Mouse (Mus musculus): ENCODE data around the gene Olfr1030. TPM values are rescaled to one million over a fixed set of nuclear protein-coding genes. Genes with fewer than 3 reads are reported as not detected.

Gene Olfr1030
- not detected in 2 replicates for polyA plus RNA-seq (2012; rRNA removed)

DNA sequence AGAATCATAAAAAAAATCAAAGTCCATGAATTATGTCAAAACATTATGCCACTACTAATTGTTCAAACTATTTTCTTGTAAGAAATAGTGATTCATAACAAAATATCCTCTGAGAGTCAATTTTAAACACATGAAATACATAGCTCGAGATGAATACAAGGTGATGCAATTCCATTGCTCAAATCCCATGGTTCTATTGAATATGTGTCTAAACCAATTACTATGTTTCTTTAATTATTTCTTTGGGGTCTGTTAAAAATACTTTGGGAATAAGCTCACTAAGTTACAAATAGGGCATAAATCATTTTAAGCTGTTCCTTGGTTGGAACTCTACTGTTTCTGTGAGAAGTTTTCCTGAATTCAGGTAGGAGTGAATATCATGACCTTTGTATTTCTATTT lies at the start of gene Olfr1030:
Gene Olfr1030 (plus strand): TSS at position 301 of the 400 bp plus-strand sequence.

DNA sequence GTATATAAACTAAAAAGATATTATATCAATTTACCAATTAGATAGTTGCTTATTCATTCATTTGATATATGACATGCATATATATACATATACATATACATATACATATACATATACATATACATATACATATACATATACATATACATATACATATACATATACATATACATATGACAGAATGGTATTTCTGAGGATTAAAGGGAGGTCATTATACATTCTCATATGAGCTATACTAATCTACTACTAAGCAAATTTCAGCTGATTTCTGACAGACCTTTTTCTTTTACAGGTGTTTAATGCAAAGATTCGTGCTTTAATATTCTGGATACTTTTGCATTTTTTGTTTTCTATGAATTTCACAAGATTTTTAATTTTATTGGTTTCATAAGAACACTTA lies 28.9 kb upstream of the Olfr1030 start, which contains the start of gene Olfr1028:
Gene Olfr1028 (plus strand): TSS at position 301 of the 400 bp plus-strand sequence.

DNA sequence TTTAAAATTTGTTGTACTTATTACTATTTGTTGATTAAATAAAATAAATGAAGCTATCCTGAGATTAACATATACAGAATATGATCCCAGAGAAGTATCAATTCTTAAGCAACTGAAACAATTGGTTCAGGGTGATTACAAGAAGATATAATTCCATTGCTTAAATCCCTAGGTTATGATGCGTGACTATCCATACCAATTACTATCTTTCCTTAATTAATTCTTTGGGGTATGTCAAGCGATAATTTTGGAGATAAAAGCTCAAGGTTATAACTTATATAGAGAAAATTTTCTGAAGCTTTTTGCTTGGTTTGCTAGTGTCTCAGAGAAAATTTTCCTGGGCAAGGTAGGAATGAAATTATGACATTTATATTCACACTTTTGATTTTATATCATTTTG lies 5.5 kb upstream of the Olfr1030 start, which contains the start of gene Olfr1029:
Gene Olfr1029 (plus strand): TSS at position 301 of the 400 bp plus-strand sequence.

DNA sequence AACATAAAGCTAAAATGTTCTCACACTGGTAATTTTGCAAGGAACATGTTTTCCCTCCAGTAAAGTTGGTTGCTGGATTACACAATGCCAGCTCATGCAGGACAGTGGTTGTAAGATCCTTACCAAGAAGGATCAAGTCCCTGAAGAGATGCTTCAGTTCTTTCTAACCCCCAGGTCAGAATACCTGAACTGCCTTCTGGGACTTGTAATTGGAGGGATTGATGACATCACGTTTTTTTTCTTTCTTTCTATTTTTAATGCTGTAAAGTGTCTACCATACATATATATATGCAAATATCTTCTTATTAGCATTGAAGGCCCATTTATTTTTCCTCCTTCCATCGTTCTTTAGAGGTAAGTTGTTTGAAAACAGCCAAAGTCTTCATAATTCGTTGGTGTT lies 10.9 kb downstream of the Olfr1030 start, which contains the start of gene Olfr1031:
Gene Olfr1031 (plus strand): TSS at position 301 of the 400 bp plus-strand sequence.

DNA sequence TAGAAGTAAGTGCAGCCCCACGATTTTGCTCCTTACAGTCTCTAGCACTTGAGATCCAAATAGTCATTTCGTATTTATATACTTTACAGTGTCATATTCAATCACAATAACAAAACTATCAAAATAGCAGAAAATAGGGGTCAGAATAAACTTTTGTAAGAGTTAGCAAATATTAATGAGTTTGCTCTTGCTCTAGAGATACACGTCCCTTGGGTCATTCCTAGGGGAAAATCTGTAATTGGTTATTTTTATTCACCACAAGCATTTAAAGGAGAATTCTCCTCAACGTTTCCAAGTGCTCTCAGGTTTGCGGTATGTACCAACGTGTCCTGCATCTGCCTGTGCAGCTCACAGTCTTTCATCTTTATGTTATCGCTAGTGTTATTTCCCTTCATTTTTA lies 26.2 kb downstream of the Olfr1030 start, which contains the start of gene Olfr1032:
Gene Olfr1032 (plus strand): TSS at position 301 of the 400 bp plus-strand sequence.

DNA sequence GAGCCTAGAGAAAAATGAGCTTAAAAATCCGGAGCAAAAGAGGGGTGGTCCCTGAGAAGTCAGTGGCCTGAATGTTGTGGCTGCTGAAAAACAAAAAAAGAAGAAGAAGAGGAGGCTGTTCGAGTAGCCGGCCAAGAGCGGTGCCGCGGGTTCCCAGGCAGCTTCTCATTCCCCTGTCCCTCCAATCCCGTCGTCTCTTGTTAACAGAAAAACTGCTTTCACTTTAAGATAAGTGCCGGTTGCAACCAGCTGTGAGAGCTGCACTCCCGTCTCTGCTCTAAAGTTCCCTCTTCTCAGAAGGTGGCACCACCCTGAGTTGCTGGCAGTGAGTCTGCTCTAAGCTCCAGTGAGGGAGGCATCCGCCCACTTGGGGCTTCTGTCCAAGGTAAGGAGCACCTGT lies 41.3 kb downstream of the Olfr1030 start, which contains the start of gene Olfr1033:
Gene Olfr1033 (plus strand): TSS at position 228 of the 400 bp plus-strand sequence.

Other genes starting within 250 kb of the Olfr1030 start
- not detected in 2 replicates for gene Olfr1012, start 216.5 kb upstream of the Olfr1030 start, polyA plus RNA-seq (2012; rRNA removed)
- not detected in 2 replicates for gene Olfr1013, start 212.2 kb upstream of the Olfr1030 start, polyA plus RNA-seq (2012; rRNA removed)
- gene Olfr1014, start 206.6 kb upstream of the Olfr1030 start, polyA plus RNA-seq (2012; rRNA removed), result not detected in 2 replicates
- gene Olfr1015, start 197.3 kb upstream of the Olfr1030 start, polyA plus RNA-seq (2012; rRNA removed), result not detected in 2 replicates
- gene Olfr1016, start 176.7 kb upstream of the Olfr1030 start, polyA plus RNA-seq (2012; rRNA removed), result not detected in 2 replicates
- gene Olfr1018, start 160.8 kb upstream of the Olfr1030 start, polyA plus RNA-seq (2012; rRNA removed), result not detected in 2 replicates
- not detected in 2 replicates for gene Olfr1019, start 133.8 kb upstream of the Olfr1030 start, polyA plus RNA-seq (2012; rRNA removed)
- gene Olfr1020, start 132.2 kb upstream of the Olfr1030 start, polyA plus RNA-seq (2012; rRNA removed), result not detected in 2 replicates
- not detected in 2 replicates for gene Olfr1022, start 110.7 kb upstream of the Olfr1030 start, polyA plus RNA-seq (2012; rRNA removed)
- gene Olfr1023, start 93.6 kb upstream of the Olfr1030 start, polyA plus RNA-seq (2012; rRNA removed), result not detected in 2 replicates
- not detected in 2 replicates for gene Olfr1024, start 74.2 kb upstream of the Olfr1030 start, polyA plus RNA-seq (2012; rRNA removed)
- gene Olfr1025-ps1, start 64.1 kb upstream of the Olfr1030 start, polyA plus RNA-seq (2012; rRNA removed), result not detected in 2 replicates
- not detected in 2 replicates for gene Olfr1026, start 57.7 kb upstream of the Olfr1030 start, polyA plus RNA-seq (2012; rRNA removed)
- not detected in 2 replicates for gene Olfr1028, start 28.8 kb upstream of the Olfr1030 start, polyA plus RNA-seq (2012; rRNA removed)
- not detected in 2 replicates for gene Olfr1029, start 5.4 kb upstream of the Olfr1030 start, polyA plus RNA-seq (2012; rRNA removed)
- gene Olfr1031, start 11.0 kb downstream of the Olfr1030 start, polyA plus RNA-seq (2012; rRNA removed), result not detected in 2 replicates
- gene Olfr1032, start 26.3 kb downstream of the Olfr1030 start, polyA plus RNA-seq (2012; rRNA removed), result not detected in 2 replicates
- 3.3 and 3.4 TPM in 2 replicates for gene Olfr1033, start 41.4 kb downstream of the Olfr1030 start, polyA plus RNA-seq (2012; rRNA removed)
- gene Olfr1034, start 66.6 kb downstream of the Olfr1030 start, polyA plus RNA-seq (2012; rRNA removed), result 0.94 and 1.0 TPM in 2 replicates
- gene Olfr1036, start 94.7 kb downstream of the Olfr1030 start, polyA plus RNA-seq (2012; rRNA removed), result not detected in 2 replicates
- gene Olfr1037, start 108.1 kb downstream of the Olfr1030 start, polyA plus RNA-seq (2012; rRNA removed), result not detected in 2 replicates
- not detected in 2 replicates for gene Olfr1039, start 156.7 kb downstream of the Olfr1030 start, polyA plus RNA-seq (2012; rRNA removed)
- not detected in 2 replicates for gene Olfr1040, start 167.5 kb downstream of the Olfr1030 start, polyA plus RNA-seq (2012; rRNA removed)
- not detected in 2 replicates for gene Olfr1042, start 182.6 kb downstream of the Olfr1030 start, polyA plus RNA-seq (2012; rRNA removed)
- not detected in 2 replicates for gene Olfr1043, start 188.2 kb downstream of the Olfr1030 start, polyA plus RNA-seq (2012; rRNA removed)
- gene Olfr1044, start 198.5 kb downstream of the Olfr1030 start, polyA plus RNA-seq (2012; rRNA removed), result not detected in 2 replicates
- not detected in 2 replicates for gene Olfr52, start 206.4 kb downstream of the Olfr1030 start, polyA plus RNA-seq (2012; rRNA removed)
- not detected in 2 replicates for gene Olfr1045, start 223.7 kb downstream of the Olfr1030 start, polyA plus RNA-seq (2012; rRNA removed)
- not detected in 2 replicates for gene Olfr1046, start 240.0 kb downstream of the Olfr1030 start, polyA plus RNA-seq (2012; rRNA removed)